Mouse (Mus musculus): Measurements from ENCODE around the gene Bmper.

- TF ChIP-seq CTCF (IDR thresholded peaks at IDR 0.05; ENCODE audit: low read depth), result no peak
- TF ChIP-seq EP300 (optimal IDR thresholded peaks at IDR 0.05), result no peak
Measured at GRCm38 (mm10) chr9:23457186-23457585, 234.3 kb downstream of the Bmper start.

Data from stomach, postnatal 0 days (tissue).